8 mouse cellular contexts compared by ENCODE assay signal in the genomic region with DNA sequence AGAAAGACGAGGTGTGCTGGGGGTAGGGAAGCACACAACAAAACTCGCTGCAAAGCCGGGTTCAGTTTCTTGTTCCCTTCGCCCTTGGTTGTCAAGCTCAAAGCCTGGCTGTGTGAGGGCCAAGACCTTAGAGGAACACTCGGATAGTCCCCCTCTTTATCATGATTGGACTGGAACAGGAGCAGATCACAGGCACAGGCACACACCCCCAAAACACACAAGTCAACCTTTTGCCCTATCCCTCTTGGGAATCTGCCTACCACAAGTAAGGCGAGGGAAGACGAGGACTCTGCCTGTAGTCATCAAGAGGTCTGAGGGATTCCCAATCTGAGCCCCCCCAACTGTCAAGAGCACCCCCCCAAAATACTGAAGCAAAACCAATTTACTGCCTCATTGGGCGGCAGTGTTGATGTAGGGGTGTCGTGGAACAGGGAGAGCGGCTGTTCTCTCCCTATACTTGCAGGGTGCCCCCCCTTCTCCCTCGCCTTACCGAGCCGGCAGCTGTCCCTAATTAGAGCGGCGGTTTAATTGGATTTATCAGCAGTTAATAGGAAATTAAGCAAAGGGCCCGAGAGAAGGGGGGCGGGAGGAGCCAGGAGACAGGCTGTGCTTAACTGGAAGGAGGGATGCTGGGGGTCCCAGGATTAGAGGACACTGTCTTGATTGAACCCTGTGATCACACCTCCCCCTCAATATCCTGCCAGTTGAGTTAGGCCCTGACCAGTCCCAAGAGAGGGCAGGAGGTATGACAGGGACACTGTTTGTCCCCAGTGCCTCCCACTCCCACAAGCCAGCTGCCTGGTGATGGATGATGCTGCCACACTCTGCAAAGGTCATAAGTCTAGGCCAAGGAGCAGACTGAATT. TPM values are rescaled to one million over a fixed set of nuclear protein-coding genes. Genes with fewer than 3 reads are reported as not detected.
A peak's percentile ranks its signal among the peaks of the same experiment; 100 is the strongest.
DNase-seq lines count a peak whose midpoint lies in the region; ATAC-seq and TF ChIP-seq lines count a peak whose summit lies in the region.

No protein-coding gene starts in this region.

- 10% methylated on average over 17 of the region's 17 CpGs for WGBS in kidney, embryonic 16.5 days
- 28% methylated on average over 17 of the region's 17 CpGs for WGBS in kidney, adult 2 months
- WGBS in cerebellum, adult 2 months = 8% methylated on average over 17 of the region's 17 CpGs
- 5% methylated on average over 17 of the region's 17 CpGs for WGBS in hindbrain, embryonic 12.5 days

- TF ChIP-seq CTCF in kidney, adult 2 months (conservative IDR thresholded peaks at IDR 0.05; ENCODE audit: insufficient read depth, insufficient read length, low read depth, low read length) = no peak
- TF ChIP-seq CTCF in cerebellum, adult 2 months (IDR thresholded peaks at IDR 0.05; ENCODE audit: borderline replicate concordance, insufficient read depth, low read depth, low read length) = no peak

- no peaks in the 10 kb centered on the region; the same call in 1 of the 2 replicates for H3K36me3 ChIP-seq in kidney, embryonic 16.5 days (ENCODE audit: insufficient read depth, low read length)
- no peaks in the 10 kb centered on the region for H3K36me3 ChIP-seq in kidney, adult 2 months (ENCODE audit: control insufficient read depth, insufficient read depth, low read length)
- H3K36me3 ChIP-seq in hindbrain, embryonic 12.5 days = peaks cover 6% of the 10 kb centered on the region; the same call in 1 of the 2 replicates

- H3K4me2 ChIP-seq in kidney, embryonic 16.5 days (replicated peaks; ENCODE audit: low read depth, low read length) = peak overlapping the region; percentile 74
- H3K4me2 ChIP-seq in hindbrain, embryonic 12.5 days (replicated peaks) = peak overlapping the region; percentile 64

- no peak for TF ChIP-seq POLR2A in kidney, adult 2 months (IDR thresholded peaks at IDR 0.05; ENCODE audit: low read depth, low read length)
- TF ChIP-seq POLR2A in cerebellum, adult 2 months (IDR thresholded peaks at IDR 0.05; ENCODE audit: borderline replicate concordance, insufficient read depth, low read length) = peak; percentile 40; the same call in 1 of the 2 replicates

- peaks cover 62% of the 10 kb centered on the region for H3K4me1 ChIP-seq in kidney, embryonic 16.5 days (ENCODE audit: insufficient read depth, low read length)
- no peaks in the 10 kb centered on the region for H3K4me1 ChIP-seq in kidney, adult 2 months (ENCODE audit: control insufficient read depth, insufficient read depth, low read length)
- H3K4me1 ChIP-seq in cerebellum, adult 2 months (ENCODE audit: control insufficient read depth, insufficient read depth, low read length) = peaks cover 38% of the 10 kb centered on the region
- peaks cover 65% of the 10 kb centered on the region for H3K4me1 ChIP-seq in hindbrain, embryonic 12.5 days

- H3K27me3 ChIP-seq in kidney, embryonic 16.5 days (ENCODE audit: insufficient read depth, low read length) = peaks cover 70% of the 10 kb centered on the region
- H3K27me3 ChIP-seq in kidney, adult 2 months (replicated peaks; ENCODE audit: control insufficient read depth, insufficient read depth, low read length) = 0 out of 2 replicates have a peak, but pooled peaks cover 1% of the 10 kb centered on the region
- H3K27me3 ChIP-seq in cerebellum, adult 2 months (ENCODE audit: control insufficient read depth, insufficient read depth, low read length) = no peaks in the 10 kb centered on the region
- peaks cover 63% of the 10 kb centered on the region for H3K27me3 ChIP-seq in hindbrain, embryonic 12.5 days

- H3K9me3 ChIP-seq in kidney, embryonic 16.5 days (ENCODE audit: low read length) = no peaks in the 10 kb centered on the region
- H3K9me3 ChIP-seq in hindbrain, embryonic 12.5 days (replicated peaks) = no peaks in the 10 kb centered on the region

- no peak for ATAC-seq in kidney, embryonic 16.5 days (ENCODE audit: low FRiP score, low TSS enrichment)
- ATAC-seq in hindbrain, embryonic 12.5 days (ENCODE audit: low FRiP score) = peak; percentile 4; the same call in 1 of the 2 replicates
- ATAC-seq in erythroid progenitor cell, adult 5-6 weeks (replicated peaks; ENCODE audit: low FRiP score, poor library complexity, severe bottlenecking) = no peak

- no peak overlapping the region for H3K27ac ChIP-seq in kidney, embryonic 16.5 days (ENCODE audit: low read length)
- H3K27ac ChIP-seq in kidney, adult 2 months (ENCODE audit: insufficient read depth, low read depth, low read length) = no peak overlapping the region
- peak overlapping the region; percentile 98 for H3K27ac ChIP-seq in cerebellum, adult 2 months (ENCODE audit: insufficient read depth, low read length)
- peak overlapping the region; percentile 98 for H3K27ac ChIP-seq in hindbrain, embryonic 12.5 days

- no peak for DNase-seq in kidney, adult 2 months
- peak; percentile 60 to 62 for DNase-seq in cerebellum, adult 2 months
- peak; percentile 33 for DNase-seq in naive thymus-derived CD4-positive, alpha-beta T cell, adult 2 months (ENCODE audit: low read depth)
- DNase-seq in ovary, postnatal 10 days (ENCODE audit: low spot score) = no peak
- DNase-seq in thymus, adult 18-20 months = no peak

- H3K9ac ChIP-seq in kidney, embryonic 16.5 days (replicated peaks; ENCODE audit: low read length) = no peak overlapping the region
- H3K9ac ChIP-seq in hindbrain, embryonic 12.5 days = peak overlapping the region; percentile 37; the same call in 1 of the 2 replicates

- peak overlapping the region; percentile 45 for H3K4me3 ChIP-seq in kidney, embryonic 16.5 days (ENCODE audit: low read length)
- no peak overlapping the region for H3K4me3 ChIP-seq in kidney, adult 2 months (ENCODE audit: insufficient read depth, low read depth, low read length)
- H3K4me3 ChIP-seq in cerebellum, adult 2 months (replicated peaks; ENCODE audit: insufficient read depth, low read depth, low read length) = peak overlapping the region; percentile 44
- peak overlapping the region; percentile 32 for H3K4me3 ChIP-seq in hindbrain, embryonic 12.5 days

RNA-seq across cellular contexts. Expression of gene Ndufa4l2, which starts 4.7 kb away (rescaled TPM):
- polyA plus RNA-seq in kidney, embryonic 16.5 days (2015; fragmentation: Nextera tagmentation; extraction: Ambion mirVana) = 74.4 and 77.3 TPM in 2 replicates
- polyA plus RNA-seq in kidney, adult 2 months (2012; rRNA removed) = 24.4 and 27.4 TPM in 2 replicates
- polyA plus RNA-seq in cerebellum, adult 2 months (2012; rRNA removed) = 10.4 and 11.5 TPM in 2 replicates
- 7.7 and 8.4 TPM in 2 replicates for polyA plus RNA-seq in hindbrain, embryonic 12.5 days (2016; fragmentation: Nextera tagmentation; extraction: Ambion mirVana)
- not detected in 2 replicates for total RNA-seq in erythroid progenitor cell, adult 5-6 weeks (2015; ENCODE audit: low replicate concordance)
- not detected in 2 replicates for total RNA-seq in erythroid progenitor cell, adult 5-6 weeks (2017; ENCODE audit: low replicate concordance)

RNA-seq across cellular contexts. Expression of gene Stac3, which starts 8.6 kb away (rescaled TPM):
- 0.85 and 1.9 TPM in 2 replicates for polyA plus RNA-seq in kidney, embryonic 16.5 days (2015; fragmentation: Nextera tagmentation; extraction: Ambion mirVana)
- polyA plus RNA-seq in kidney, adult 2 months (2012; rRNA removed) = 1.2 and 3.0 TPM in 2 replicates
- polyA plus RNA-seq in cerebellum, adult 2 months (2012; rRNA removed) = 8.3 TPM in 2 replicates
- 2.2 and 4.8 TPM in 2 replicates for polyA plus RNA-seq in hindbrain, embryonic 12.5 days (2016; fragmentation: Nextera tagmentation; extraction: Ambion mirVana)
- not detected in 2 replicates for total RNA-seq in erythroid progenitor cell, adult 5-6 weeks (2015; ENCODE audit: low replicate concordance)
- total RNA-seq in erythroid progenitor cell, adult 5-6 weeks (2017; ENCODE audit: low replicate concordance) = not detected in 2 replicates

RNA-seq across cellular contexts. Expression of gene Shmt2, which starts 12.2 kb away (rescaled TPM):
- 119 and 123 TPM in 2 replicates for polyA plus RNA-seq in kidney, embryonic 16.5 days (2015; fragmentation: Nextera tagmentation; extraction: Ambion mirVana)
- 232 and 274 TPM in 2 replicates for polyA plus RNA-seq in kidney, adult 2 months (2012; rRNA removed)
- polyA plus RNA-seq in cerebellum, adult 2 months (2012; rRNA removed) = 68.2 and 69.8 TPM in 2 replicates
- 67.1 and 67.5 TPM in 2 replicates for polyA plus RNA-seq in hindbrain, embryonic 12.5 days (2016; fragmentation: Nextera tagmentation; extraction: Ambion mirVana)
- total RNA-seq in erythroid progenitor cell, adult 5-6 weeks (2015; ENCODE audit: low replicate concordance) = 17.2 and 28.1 TPM in 2 replicates
- total RNA-seq in erythroid progenitor cell, adult 5-6 weeks (2017; ENCODE audit: low replicate concordance) = 21.4 and 24.8 TPM in 2 replicates

RNA-seq across cellular contexts. Expression of gene Nxph4, which starts 24.3 kb away (rescaled TPM):
- 1.8 and 2.3 TPM in 2 replicates for polyA plus RNA-seq in kidney, embryonic 16.5 days (2015; fragmentation: Nextera tagmentation; extraction: Ambion mirVana)
- polyA plus RNA-seq in kidney, adult 2 months (2012; rRNA removed) = 2.0 and 2.2 TPM in 2 replicates
- polyA plus RNA-seq in cerebellum, adult 2 months (2012; rRNA removed) = 30.3 and 33.8 TPM in 2 replicates
- polyA plus RNA-seq in hindbrain, embryonic 12.5 days (2016; fragmentation: Nextera tagmentation; extraction: Ambion mirVana) = 101 and 109 TPM in 2 replicates
- not detected in 2 replicates for total RNA-seq in erythroid progenitor cell, adult 5-6 weeks (2015; ENCODE audit: low replicate concordance)
- not detected in 2 replicates for total RNA-seq in erythroid progenitor cell, adult 5-6 weeks (2017; ENCODE audit: low replicate concordance)

Comparison
In these comparisons a context has a peak if more than half of its experiments do, and no peak if none do; other contexts are left out.
1. H3K27ac ChIP-seq: peak in cerebellum, adult 2 months (single experiment) and hindbrain, embryonic 12.5 days (single experiment); none in kidney, embryonic 16.5 days (single experiment) and kidney, adult 2 months (single experiment).
2. DNase-seq: peak in cerebellum, adult 2 months (2 of 2) and naive thymus-derived CD4-positive, alpha-beta T cell, adult 2 months (single experiment); none in kidney, adult 2 months (single experiment), ovary, postnatal 10 days (single experiment) and thymus, adult 18-20 months (0 of 2).